Mouse (Mus musculus) embryonic facial prominence, embryonic 12.5 days (tissue): ENCODE data around the gene Nfatc2. TPM values are rescaled to one million over a fixed set of nuclear protein-coding genes. Genes with fewer than 3 reads are reported as not detected.

Source experiments
- ATAC-seq: fragments of 200-750 bp; cut with Nextera tagmentation; 2 replicates; pipeline ENCODE4 v1.8.0; 2017; ENCODE audit not compliant: insufficient number of reproducible peaks, insufficient read depth, low FRiP score, low TSS enrichment
- H3K27ac ChIP-seq: fragments of 300-500 bp; sonication (generic); 2 replicates; pipeline ENCODE4 v1.5.1; 2016; ENCODE audit warnings: mild to moderate bottlenecking
- H3K27me3 ChIP-seq: fragments of 300-500 bp; sonication (generic); 2 replicates; pipeline ENCODE4 v1.6.1; 2016; ENCODE audit warnings: mild to moderate bottlenecking, moderate library complexity
- H3K36me3 ChIP-seq: fragments of 300-500 bp; sonication (generic); 2 replicates; pipeline ENCODE4 v1.6.1; 2016; ENCODE audit warnings: mild to moderate bottlenecking
- H3K4me1 ChIP-seq: fragments of 300-500 bp; sonication (generic); 2 replicates; pipeline ENCODE4 v1.6.1; 2016
- H3K4me2 ChIP-seq: fragments of 300-500 bp; sonication (generic); replicated peaks from 2 replicates; pipeline ENCODE4 v1.6.1; 2016; ENCODE audit warnings: mild to moderate bottlenecking, moderate library complexity
- H3K4me3 ChIP-seq: fragments of 300-500 bp; sonication (generic); 2 replicates; pipeline ENCODE4 v1.5.1; 2016; ENCODE audit warnings: mild to moderate bottlenecking
- H3K9ac ChIP-seq: fragments of 300-500 bp; sonication (generic); 2 replicates; pipeline ENCODE4 v1.6.1; 2016; ENCODE audit warnings: mild to moderate bottlenecking, moderate library complexity
- H3K9me3 ChIP-seq: fragments of 300-500 bp; sonication (generic); 2 replicates; pipeline ENCODE4 v1.6.1; 2016; ENCODE audit warnings: mild to moderate bottlenecking, moderate library complexity
- WGBS: fragments of 180-500 bp; shearing (Covaris S2); methylation state at CpG from one replicate; pipeline ENCODE4 v1.1.7; 2016; 5-methylcytosine and 5-hydroxymethylcytosine counted together
- polyA plus RNA-seq: library from polyadenylated mRNA; unstranded; fragments of >200 nt; fragmentation: Nextera tagmentation; extraction: Ambion mirVana; gene quantifications from 2 replicates; pipeline ENCODE4 v1.2.1, GENCODE M21; 2016

Gene Nfatc2
- polyA plus RNA-seq, 1 experiment from 2014 or later, result 5.1 TPM

DNA sequence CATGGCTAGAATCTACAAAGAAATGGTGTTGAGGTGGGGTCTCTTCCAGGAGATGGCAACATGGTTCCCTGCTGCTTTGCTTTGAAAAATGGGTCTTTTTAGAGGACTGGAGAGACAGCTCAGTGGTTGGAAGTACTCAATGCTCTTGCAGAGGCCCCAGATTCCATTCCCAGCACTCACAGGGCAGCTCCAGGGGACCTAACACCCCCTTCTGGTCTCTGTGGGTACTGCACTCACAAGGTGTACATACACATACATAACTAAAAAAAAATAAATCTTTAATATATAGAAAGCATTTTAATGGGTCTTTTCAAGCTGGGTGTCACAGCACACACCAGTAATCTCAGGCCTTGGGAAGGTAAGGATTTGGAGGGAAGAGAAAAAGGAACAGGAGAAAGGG is 89.9 kb downstream of the Nfatc2 start:
- Histone ChIP-seq H3K27me3 (no peaks in the 10 kb centered on the region; the same call in 1 of the 2 replicates), H3K4me2 (no peak overlapping the region), H3K9ac (no peak overlapping the region), H3K4me3 (no peak overlapping the region), H3K9me3 (no peaks in the 10 kb centered on the region), H3K4me1 (no peaks in the 10 kb centered on the region), H3K36me3 (no peaks in the 10 kb centered on the region), H3K27ac (no peak overlapping the region)
- no peak for ATAC-seq

DNA sequence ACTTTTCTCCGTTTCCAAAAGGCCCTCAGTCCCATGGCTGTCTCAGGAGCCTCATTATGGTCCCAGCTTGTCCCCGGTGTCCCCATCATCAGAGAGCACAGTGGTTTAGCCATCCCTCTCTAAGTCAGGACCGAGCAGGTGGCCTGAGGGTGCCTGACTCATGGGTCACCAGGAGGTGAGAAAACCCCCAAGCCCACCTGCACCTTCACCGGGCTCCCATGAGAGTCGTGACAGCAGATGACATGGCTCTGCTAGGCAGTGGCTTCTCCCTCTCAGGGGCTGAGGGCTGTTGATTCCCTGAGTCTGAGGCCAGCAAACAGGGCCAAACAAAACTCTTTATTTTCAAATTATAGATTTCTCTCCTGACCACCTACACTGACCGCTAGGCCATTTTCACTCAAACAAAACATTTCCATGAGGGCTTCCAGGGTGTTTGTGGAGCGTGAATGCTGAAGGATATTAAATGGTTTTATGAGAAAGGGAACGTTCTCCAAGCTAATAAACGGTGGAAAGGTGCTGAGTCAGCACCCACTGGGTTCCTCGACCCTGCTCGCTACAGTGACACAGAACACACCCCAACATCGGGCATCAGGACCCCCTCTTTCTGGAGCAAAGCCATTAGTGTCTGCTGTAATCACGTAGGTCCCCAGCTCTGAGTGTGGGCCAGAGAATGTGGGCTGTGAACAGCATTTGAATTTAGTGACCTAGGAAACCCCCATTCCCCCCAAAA is 92.8 kb downstream of the Nfatc2 start:
- no peaks in the 10 kb centered on the region; the same call in 1 of the 2 replicates for H3K27me3 ChIP-seq
- no peak overlapping the region for H3K4me2 ChIP-seq
- H3K9me3 ChIP-seq, result no peaks in the 10 kb centered on the region
- no peak overlapping the region for H3K4me3 ChIP-seq
- no peak overlapping the region for H3K9ac ChIP-seq
- no peak for ATAC-seq
- H3K27ac ChIP-seq, result no peak overlapping the region
- H3K4me1 ChIP-seq, result no peaks in the 10 kb centered on the region
- no peaks in the 10 kb centered on the region for H3K36me3 ChIP-seq
- WGBS, result 83% methylated on average over 13 of the region's 13 CpGs

DNA sequence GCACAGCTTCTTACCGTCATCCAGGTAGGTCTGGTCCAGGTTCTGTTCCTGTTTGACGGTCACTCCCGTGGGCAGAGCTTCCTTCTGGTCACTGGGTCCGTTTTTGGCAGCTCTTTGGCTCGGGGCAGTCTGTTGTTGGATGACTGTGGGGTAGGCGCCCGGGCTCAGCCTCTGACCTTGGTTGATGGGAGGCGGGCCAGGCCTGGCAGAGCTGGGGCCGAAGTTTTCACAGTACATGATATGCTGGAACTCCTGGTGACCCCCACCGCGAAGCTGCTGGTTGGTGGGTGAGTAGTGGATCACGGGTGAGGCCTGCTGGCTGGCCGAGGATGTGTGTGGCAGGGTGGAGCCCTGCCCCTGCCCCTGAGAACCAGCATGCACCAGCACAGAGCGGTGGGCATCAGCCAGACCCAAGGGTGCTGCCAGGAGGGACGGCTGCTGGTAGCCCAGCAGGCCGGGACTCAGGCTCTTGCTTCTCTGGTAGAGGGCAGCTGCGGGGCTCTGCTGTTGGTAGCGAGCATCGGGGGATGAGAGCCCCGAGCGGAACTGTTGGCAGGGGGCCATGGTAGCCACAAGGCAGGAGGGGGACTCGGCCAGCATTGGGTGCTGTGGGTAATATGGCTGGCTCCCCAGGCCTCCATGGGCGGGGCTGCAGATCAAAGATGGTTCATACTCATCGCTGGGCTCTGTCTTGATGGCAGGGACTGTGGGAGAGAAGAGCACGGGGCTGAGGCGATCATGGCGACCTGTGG is 96.8 kb downstream of the Nfatc2 start:
- ATAC-seq, result no peak
- no peaks in the 10 kb centered on the region for H3K27me3 ChIP-seq
- H3K4me1 ChIP-seq, result no peaks in the 10 kb centered on the region
- H3K36me3 ChIP-seq, result no peaks in the 10 kb centered on the region
- H3K4me2 ChIP-seq, result no peak overlapping the region
- H3K4me3 ChIP-seq, result no peak overlapping the region
- H3K9ac ChIP-seq, result no peak overlapping the region
- no peak overlapping the region for H3K27ac ChIP-seq
- 87% methylated on average over 27 of the region's 27 CpGs for WGBS
- no peaks in the 10 kb centered on the region for H3K9me3 ChIP-seq

DNA sequence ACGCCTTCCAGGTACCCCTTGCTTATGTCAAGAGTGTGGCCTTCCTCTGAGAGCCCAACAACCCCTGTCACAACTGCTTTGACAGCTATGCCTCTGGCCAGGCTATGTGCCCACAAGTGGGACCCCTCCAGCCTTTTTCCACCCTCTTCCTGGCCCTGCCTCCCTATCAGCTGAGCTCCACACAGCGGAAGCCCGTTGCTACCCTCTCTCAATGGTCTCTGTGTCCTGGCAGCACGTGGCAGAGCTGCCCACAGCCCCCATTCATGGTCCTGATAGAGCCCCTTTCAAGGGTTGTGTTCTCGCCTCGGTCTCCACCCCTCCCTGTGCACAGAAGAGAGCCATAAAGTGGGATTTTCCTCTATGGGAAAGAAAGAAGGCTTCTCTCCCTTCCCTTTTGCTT is 97.7 kb downstream of the Nfatc2 start:
- Histone ChIP-seq H3K4me1 (no peaks in the 10 kb centered on the region), H3K27me3 (no peaks in the 10 kb centered on the region; the same call in 1 of the 2 replicates), H3K4me3 (no peak overlapping the region), H3K9ac (no peak overlapping the region), H3K36me3 (no peaks in the 10 kb centered on the region), H3K9me3 (no peaks in the 10 kb centered on the region), H3K4me2 (no peak overlapping the region), H3K27ac (no peak overlapping the region)
- WGBS, result 76% methylated on average over 6 of the region's 6 CpGs
- no peak for ATAC-seq

DNA sequence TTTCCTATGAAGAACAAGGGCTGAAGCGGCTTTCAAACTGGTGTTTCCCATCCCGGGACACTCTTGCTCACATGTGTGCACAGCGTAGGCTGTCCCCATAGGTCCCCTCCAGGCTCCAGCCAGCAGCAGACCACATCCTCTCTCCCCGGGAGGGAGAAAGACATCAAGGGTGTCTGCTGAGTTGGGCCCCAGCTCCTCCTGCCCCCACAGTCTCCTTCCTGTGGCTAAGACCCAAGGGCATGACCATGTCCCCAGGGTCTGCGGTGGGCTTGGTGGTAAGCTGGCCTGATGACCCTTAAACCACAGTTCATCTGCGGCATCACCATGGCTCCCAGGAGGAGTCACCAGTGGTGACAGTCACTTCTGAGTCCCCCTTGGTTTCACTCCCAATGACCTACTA is 100.7 kb downstream of the Nfatc2 start:
- Histone ChIP-seq H3K4me3 (no peak overlapping the region), H3K27ac (no peak overlapping the region), H3K36me3 (no peaks in the 10 kb centered on the region), H3K27me3 (no peaks in the 10 kb centered on the region; the same call in 1 of the 2 replicates), H3K9me3 (no peaks in the 10 kb centered on the region), H3K4me1 (no peaks in the 10 kb centered on the region), H3K4me2 (no peak overlapping the region), H3K9ac (no peak overlapping the region)
- ATAC-seq, result no peak
- WGBS, result 87% methylated on average over 6 of the region's 6 CpGs

DNA sequence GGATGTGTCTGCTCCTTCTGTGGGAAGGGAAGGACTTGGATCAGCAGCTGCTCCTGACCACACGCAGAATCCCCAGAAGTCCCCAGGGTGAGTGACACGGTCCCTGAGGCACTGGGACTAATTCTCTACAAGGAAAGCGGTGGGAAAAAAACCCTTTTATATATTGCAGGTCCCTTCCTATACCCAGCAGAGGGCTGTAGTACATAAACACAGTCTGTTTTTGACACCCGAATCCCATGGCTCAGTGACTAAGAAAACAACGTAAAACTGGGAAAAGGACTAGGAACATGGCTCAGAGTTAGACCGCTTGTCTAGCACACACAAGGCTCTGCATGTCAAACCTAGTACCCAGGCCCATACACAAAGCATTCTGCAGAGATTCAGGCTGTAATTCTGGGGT is 101.2 kb downstream of the Nfatc2 start:
- Histone ChIP-seq H3K4me2 (no peak overlapping the region), H3K9ac (no peak overlapping the region), H3K27me3 (no peaks in the 10 kb centered on the region; the same call in 1 of the 2 replicates), H3K4me1 (no peaks in the 10 kb centered on the region), H3K27ac (no peak overlapping the region), H3K4me3 (no peak overlapping the region), H3K9me3 (no peaks in the 10 kb centered on the region), H3K36me3 (no peaks in the 10 kb centered on the region)
- no peak for ATAC-seq
- WGBS, result 56% methylated on average over 6 of the region's 6 CpGs

DNA sequence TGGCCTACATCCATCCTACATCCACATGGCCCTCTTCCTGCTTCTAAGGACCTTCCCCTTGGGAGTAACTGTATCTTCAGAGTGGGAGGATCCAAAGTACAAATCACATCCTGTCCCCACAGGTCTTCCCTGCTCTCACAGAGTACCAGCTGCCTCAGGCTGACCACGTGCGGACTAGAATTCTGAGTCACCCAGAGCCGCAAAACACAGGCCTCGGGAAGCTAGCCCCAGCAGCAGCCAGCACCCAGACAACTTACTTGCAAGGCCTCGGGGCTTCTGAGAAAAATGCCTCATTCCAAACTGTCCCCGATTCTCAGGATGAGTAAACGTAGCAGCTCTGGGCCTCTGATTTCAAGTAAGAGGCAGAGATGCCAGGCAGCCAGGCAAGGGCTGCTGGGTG is 109.7 kb downstream of the Nfatc2 start:
- H3K4me2 ChIP-seq, result no peak overlapping the region
- ATAC-seq, result no peak
- H3K9me3 ChIP-seq, result no peaks in the 10 kb centered on the region
- no peaks in the 10 kb centered on the region for H3K27me3 ChIP-seq
- H3K36me3 ChIP-seq, result no peaks in the 10 kb centered on the region
- WGBS, result 54% methylated on average over 7 of the region's 7 CpGs
- H3K4me1 ChIP-seq, result no peaks in the 10 kb centered on the region
- no peak overlapping the region for H3K9ac ChIP-seq
- no peak overlapping the region for H3K4me3 ChIP-seq
- no peak overlapping the region for H3K27ac ChIP-seq

DNA sequence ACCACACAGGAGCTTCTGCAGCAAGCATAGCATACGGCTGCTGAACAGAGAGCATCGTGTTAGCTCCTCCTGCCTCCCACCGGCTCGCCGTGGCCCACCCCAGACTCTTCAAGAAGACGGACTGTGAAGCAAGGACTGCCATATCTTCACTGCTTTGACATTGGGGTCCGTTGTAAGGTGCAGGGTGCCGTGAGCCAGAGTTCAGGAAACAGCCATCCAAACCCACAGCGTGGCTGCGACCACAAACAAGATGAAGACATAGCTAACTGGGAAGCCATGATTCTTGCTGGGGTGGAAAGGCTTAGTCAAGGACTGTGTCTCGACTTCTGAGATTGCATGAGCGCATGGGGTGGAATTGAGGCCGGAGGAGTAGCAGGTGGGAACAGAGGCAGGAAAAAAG is 111.5 kb downstream of the Nfatc2 start:
- Histone ChIP-seq H3K9ac (no peak overlapping the region), H3K9me3 (no peaks in the 10 kb centered on the region), H3K4me3 (no peak overlapping the region), H3K27me3 (no peaks in the 10 kb centered on the region), H3K27ac (no peak overlapping the region), H3K4me1 (no peaks in the 10 kb centered on the region), H3K36me3 (no peaks in the 10 kb centered on the region), H3K4me2 (no peak overlapping the region)
- ATAC-seq, result no peak
- 90% methylated on average over 13 of the region's 13 CpGs for WGBS

DNA sequence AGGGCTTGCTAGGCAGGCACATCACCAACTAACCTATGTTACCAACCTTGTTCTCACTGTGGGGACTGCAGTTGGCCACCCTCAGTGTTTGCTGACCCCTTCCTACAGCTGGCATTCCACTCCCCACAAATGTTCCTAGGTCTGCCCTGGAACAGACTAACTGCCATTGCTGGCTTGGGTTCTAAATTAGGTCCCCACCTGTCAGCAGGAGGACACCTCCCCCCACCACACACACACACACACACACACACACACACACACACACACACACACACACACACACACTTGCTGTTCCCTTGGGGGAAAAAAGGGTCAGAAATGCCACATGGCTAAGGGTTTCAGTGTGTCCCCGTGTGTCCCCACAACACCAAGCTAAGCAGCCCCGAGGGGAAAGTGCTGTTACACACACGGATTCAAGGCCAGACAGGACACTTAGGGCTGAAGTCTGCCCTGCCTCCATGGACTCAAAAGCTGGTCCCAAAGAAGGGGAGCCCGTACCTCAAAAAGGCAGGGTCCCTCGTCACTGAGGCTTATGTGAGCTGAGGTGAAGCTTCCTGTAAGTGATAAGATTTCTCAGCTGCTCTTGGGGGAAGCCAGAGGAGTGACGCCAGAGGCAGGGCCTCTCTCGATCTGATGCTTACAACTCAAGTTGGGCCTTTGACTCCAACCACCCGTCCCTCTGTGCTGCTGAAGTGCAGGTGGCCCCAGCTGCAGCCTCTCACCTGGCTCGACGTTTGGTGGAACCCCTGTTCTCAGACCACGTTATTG is 113.1 kb downstream of the Nfatc2 start:
- ATAC-seq, result no peak
- Histone ChIP-seq H3K9me3 (no peaks in the 10 kb centered on the region), H3K4me1 (no peaks in the 10 kb centered on the region), H3K27ac (no peak overlapping the region), H3K36me3 (no peaks in the 10 kb centered on the region), H3K4me3 (no peak overlapping the region), H3K27me3 (no peaks in the 10 kb centered on the region), H3K4me2 (no peak overlapping the region), H3K9ac (no peak overlapping the region)
- 73% methylated on average over 11 of the region's 11 CpGs for WGBS

DNA sequence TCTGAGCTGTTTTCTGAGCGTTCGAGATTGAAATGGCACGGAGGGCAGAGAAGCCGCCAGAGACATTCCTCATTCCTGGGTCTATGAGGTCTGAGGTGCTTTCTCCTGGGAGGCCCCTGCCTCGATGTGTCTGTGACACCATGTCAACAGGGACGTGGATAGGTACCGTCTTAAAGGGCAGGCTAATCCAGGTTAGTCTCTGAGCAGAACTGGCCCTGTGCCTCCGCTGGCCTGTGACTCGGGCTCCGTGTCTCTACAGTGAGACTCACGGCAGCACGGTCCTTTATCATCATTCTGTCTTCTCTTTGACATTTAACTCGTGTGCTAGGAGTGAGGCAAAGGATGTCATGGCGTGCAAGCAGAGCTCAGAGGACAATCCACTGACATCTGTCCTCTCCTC is 120.3 kb downstream of the Nfatc2 start:
- 88% methylated on average over 14 of the region's 14 CpGs for WGBS
- Histone ChIP-seq H3K27me3 (0 out of 2 replicates have a peak, but pooled peaks cover 2% of the 10 kb centered on the region), H3K4me2 (no peak overlapping the region), H3K9me3 (no peaks in the 10 kb centered on the region), H3K9ac (no peak overlapping the region), H3K4me3 (no peak overlapping the region), H3K4me1 (no peaks in the 10 kb centered on the region), H3K36me3 (no peaks in the 10 kb centered on the region), H3K27ac (no peak overlapping the region)
- no peak for ATAC-seq

DNA sequence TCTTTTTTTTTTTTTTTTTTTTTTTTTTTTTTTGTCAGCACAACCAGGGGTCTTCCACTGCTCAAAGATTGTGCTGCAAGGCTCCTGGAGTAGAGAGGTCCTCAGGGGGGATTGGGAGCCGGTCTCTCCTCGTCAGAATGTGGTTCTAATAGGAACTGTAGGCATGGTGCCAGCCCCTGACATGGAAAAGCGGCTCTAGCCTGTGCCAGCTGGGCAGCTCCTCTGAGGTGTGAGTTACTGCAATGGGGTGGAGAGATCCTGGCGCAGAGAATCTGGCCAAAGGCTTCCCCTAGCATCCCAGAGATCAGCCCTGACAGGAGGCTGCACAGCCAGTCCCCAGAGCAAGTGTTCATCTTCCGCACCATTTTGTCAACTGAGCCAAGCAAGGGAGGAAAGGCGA is 120.8 kb downstream of the Nfatc2 start:
- H3K4me3 ChIP-seq, result no peak overlapping the region
- H3K36me3 ChIP-seq, result no peaks in the 10 kb centered on the region
- H3K4me1 ChIP-seq, result no peaks in the 10 kb centered on the region
- H3K4me2 ChIP-seq, result no peak overlapping the region
- 77% methylated on average over 6 of the region's 6 CpGs for WGBS
- no peak for ATAC-seq
- 0 out of 2 replicates have a peak, but pooled peaks cover 2% of the 10 kb centered on the region for H3K27me3 ChIP-seq
- no peaks in the 10 kb centered on the region for H3K9me3 ChIP-seq
- H3K27ac ChIP-seq, result no peak overlapping the region
- H3K9ac ChIP-seq, result no peak overlapping the region
